In the genomic region with DNA sequence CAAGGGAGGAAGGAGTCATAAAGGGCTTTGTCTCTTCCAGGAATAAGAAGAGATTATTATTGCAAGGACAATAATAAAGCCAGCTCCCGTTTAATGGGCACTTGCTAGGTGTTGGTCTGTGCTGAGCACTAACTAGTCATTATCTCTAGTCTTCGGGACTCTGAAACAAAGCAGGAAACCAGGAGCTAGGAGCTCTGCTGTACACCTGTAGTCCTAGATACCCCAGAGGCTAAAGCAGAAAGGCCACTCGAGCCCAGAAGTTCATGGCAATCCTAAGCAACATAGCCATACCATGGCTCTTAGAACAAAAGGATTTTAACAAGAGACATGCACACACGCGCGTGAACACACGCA, we compare ENCODE assay signal across 10 mouse cellular contexts. TPM values are rescaled to one million over a fixed set of nuclear protein-coding genes. Genes with fewer than 3 reads are reported as not detected.
DNase-seq lines count a peak whose midpoint lies in the region; ATAC-seq and TF ChIP-seq lines count a peak whose summit lies in the region.
"Had no signal": no experiment of that assay in that cellular context is flagged by ENCODE, and none has a peak within 500 bp of the region (broad histone marks: within the 10 kb centered on the region; RNA-seq: fewer than 3 reads in every experiment).

No protein-coding gene starts in this region.

- 49% methylated on average over 7 of the region's 7 CpGs for WGBS in heart, embryonic 16.5 days
- WGBS in embryonic facial prominence, embryonic 13.5 days = 49% methylated on average over 7 of the region's 7 CpGs
- WGBS in intestine, embryonic 16.5 days = 41% methylated on average over 7 of the region's 7 CpGs
- WGBS in midbrain, postnatal 0 days = 57% methylated on average over 7 of the region's 7 CpGs

- H3K4me3 ChIP-seq in heart, embryonic 16.5 days (ENCODE audit: low read length) = peak overlapping the region; percentile 41
- peak overlapping the region; percentile 33 for H3K4me3 ChIP-seq in embryonic facial prominence, embryonic 13.5 days
- H3K4me3 ChIP-seq in intestine, embryonic 16.5 days (ENCODE audit: low read length) = peak overlapping the region; percentile 25
- H3K4me3 ChIP-seq in midbrain, postnatal 0 days (ENCODE audit: low read depth, low read length) = peak overlapping the region; percentile 18; the same call in 1 of the 2 replicates

- H3K4me2 ChIP-seq in heart, embryonic 16.5 days (ENCODE audit: low read depth, low read length) = peak overlapping the region; percentile 66
- H3K4me2 ChIP-seq in embryonic facial prominence, embryonic 13.5 days = peak overlapping the region; percentile 62
- peak overlapping the region; percentile 43 for H3K4me2 ChIP-seq in intestine, embryonic 16.5 days (ENCODE audit: low read depth, low read length)
- H3K4me2 ChIP-seq in midbrain, postnatal 0 days (ENCODE audit: low read depth, low read length, poor library complexity, severe bottlenecking) = peak overlapping the region; percentile 51

- no peak for ATAC-seq in heart, embryonic 16.5 days (replicated peaks; ENCODE audit: extremely low read depth, insufficient read depth, low FRiP score)
- ATAC-seq in embryonic facial prominence, embryonic 13.5 days (ENCODE audit: insufficient number of reproducible peaks, insufficient read depth, low FRiP score, low TSS enrichment, low read depth) = no peak
- ATAC-seq in intestine, embryonic 16.5 days = no peak
- no peak for ATAC-seq in midbrain, postnatal 0 days (ENCODE audit: low FRiP score)

- H3K9me3 ChIP-seq in heart, embryonic 16.5 days (replicated peaks; ENCODE audit: control insufficient read depth, low read length) = no peaks in the 10 kb centered on the region
- H3K9me3 ChIP-seq in embryonic facial prominence, embryonic 13.5 days = no peaks in the 10 kb centered on the region
- no peaks in the 10 kb centered on the region for H3K9me3 ChIP-seq in intestine, embryonic 16.5 days (ENCODE audit: control insufficient read depth, low read length)
- no peaks in the 10 kb centered on the region for H3K9me3 ChIP-seq in midbrain, postnatal 0 days (ENCODE audit: low read length)

- H3K4me1 ChIP-seq in heart, embryonic 16.5 days (ENCODE audit: control insufficient read depth, insufficient read depth, low read length) = peaks cover 5% of the 10 kb centered on the region; the same call in 1 of the 2 replicates
- H3K4me1 ChIP-seq in embryonic facial prominence, embryonic 13.5 days = peaks cover 29% of the 10 kb centered on the region
- H3K4me1 ChIP-seq in intestine, embryonic 16.5 days (ENCODE audit: control insufficient read depth, insufficient read depth, low read length) = peaks cover 32% of the 10 kb centered on the region
- H3K4me1 ChIP-seq in midbrain, postnatal 0 days (ENCODE audit: insufficient read depth, low read length) = peaks cover 4% of the 10 kb centered on the region; the same call in 1 of the 2 replicates

- H3K27ac ChIP-seq in heart, embryonic 16.5 days (ENCODE audit: low read length) = no peak overlapping the region
- peak overlapping the region; percentile 72 for H3K27ac ChIP-seq in embryonic facial prominence, embryonic 13.5 days
- H3K27ac ChIP-seq in intestine, embryonic 16.5 days (ENCODE audit: low read length) = peak overlapping the region; percentile 77
- no peak overlapping the region for H3K27ac ChIP-seq in midbrain, postnatal 0 days (ENCODE audit: low read depth, low read length)

- no peak for DNase-seq in heart, postnatal 4 days
- no peak for DNase-seq in midbrain, postnatal 0 days (ENCODE audit: low spot score)
- no peak for DNase-seq in retina, postnatal 1 day
- DNase-seq in right cerebral cortex, postnatal 36 days (ENCODE audit: low spot score in 2 of 2) = no peak
- no peak for DNase-seq in gastrocnemius, adult 8-10 months (ENCODE audit: low spot score in 2 of 2)
- DNase-seq: right cerebral cortex, adult 18-20 months had no signal

- H3K36me3 ChIP-seq in heart, embryonic 16.5 days (ENCODE audit: control insufficient read depth, insufficient read depth) = no peaks in the 10 kb centered on the region
- H3K36me3 ChIP-seq in embryonic facial prominence, embryonic 13.5 days = no peaks in the 10 kb centered on the region
- H3K36me3 ChIP-seq in intestine, embryonic 16.5 days (ENCODE audit: control insufficient read depth, insufficient read depth, low read length) = no peaks in the 10 kb centered on the region
- H3K36me3 ChIP-seq in midbrain, postnatal 0 days (ENCODE audit: insufficient read depth, low read length) = no peaks in the 10 kb centered on the region

- H3K9ac ChIP-seq in heart, embryonic 16.5 days (ENCODE audit: low read length) = peak overlapping the region; percentile 49
- peak overlapping the region; percentile 46 for H3K9ac ChIP-seq in embryonic facial prominence, embryonic 13.5 days
- peak overlapping the region; percentile 43 for H3K9ac ChIP-seq in intestine, embryonic 16.5 days (ENCODE audit: low read depth, low read length)
- H3K9ac ChIP-seq in midbrain, postnatal 0 days (replicated peaks; ENCODE audit: low read length, poor library complexity, severe bottlenecking) = no peak overlapping the region

- TF ChIP-seq CTCF in midbrain, postnatal 0 days (IDR thresholded peaks at IDR 0.05) = no peak

- no peaks in the 10 kb centered on the region for H3K27me3 ChIP-seq in heart, embryonic 16.5 days (ENCODE audit: control insufficient read depth, insufficient read depth, low read length)
- H3K27me3 ChIP-seq in embryonic facial prominence, embryonic 13.5 days = peaks cover 15% of the 10 kb centered on the region; the same call in 1 of the 2 replicates
- no peaks in the 10 kb centered on the region for H3K27me3 ChIP-seq in intestine, embryonic 16.5 days (replicated peaks; ENCODE audit: control insufficient read depth, insufficient read depth, low read length)
- H3K27me3 ChIP-seq in midbrain, postnatal 0 days (ENCODE audit: insufficient read depth, low read length) = no peaks in the 10 kb centered on the region
- H3K27me3 ChIP-seq: CH12.LX had no signal

RNA-seq across cellular contexts. Expression of a gene that starts 27.1 kb away (rescaled TPM):
- 100 and 111 TPM in 2 replicates for polyA plus RNA-seq in heart, embryonic 16.5 days (2015; fragmentation: Nextera tagmentation; extraction: Ambion mirVana)
- 10 to 100 TPM; 47.9 to 49.9 TPM for total RNA-seq in heart, postnatal 4 days (2021)
- polyA plus RNA-seq in embryonic facial prominence, embryonic 13.5 days (2015; fragmentation: Nextera tagmentation; extraction: Ambion mirVana) = 163 and 172 TPM in 2 replicates
- 108 and 111 TPM in 2 replicates for polyA plus RNA-seq in intestine, embryonic 16.5 days (2015; fragmentation: Nextera tagmentation; extraction: Ambion mirVana)
- total RNA-seq in midbrain, postnatal 0 days (2014; rRNA removed) = 47.8 and 55.4 TPM in 2 replicates
- 122 and 128 TPM in 2 replicates for polyA plus RNA-seq in midbrain, postnatal 0 days (2015; fragmentation: Nextera tagmentation; extraction: Ambion mirVana)
- total RNA-seq in gastrocnemius, adult 8-10 months (2022) = 10 to 100 TPM; 33.6 to 41.0 (median 36.9) TPM

RNA-seq across cellular contexts. Expression of a gene that starts 47.7 kb away (rescaled TPM):
- 2.1 and 2.4 TPM in 2 replicates for polyA plus RNA-seq in heart, embryonic 16.5 days (2015; fragmentation: Nextera tagmentation; extraction: Ambion mirVana)
- total RNA-seq in heart, postnatal 4 days (2021) = under 1 TPM; 0.36 to 0.95 TPM
- 7.1 and 8.7 TPM in 2 replicates for polyA plus RNA-seq in embryonic facial prominence, embryonic 13.5 days (2015; fragmentation: Nextera tagmentation; extraction: Ambion mirVana)
- 11.2 and 12.4 TPM in 2 replicates for polyA plus RNA-seq in intestine, embryonic 16.5 days (2015; fragmentation: Nextera tagmentation; extraction: Ambion mirVana)
- total RNA-seq in midbrain, postnatal 0 days (2014; rRNA removed) = 2.8 and 5.0 TPM in 2 replicates
- polyA plus RNA-seq in midbrain, postnatal 0 days (2015; fragmentation: Nextera tagmentation; extraction: Ambion mirVana) = 0.56 and 0.93 TPM in 2 replicates
- total RNA-seq in gastrocnemius, adult 8-10 months (2022) = 1 to 10 TPM in 3 of 4 experiments, under 1 TPM in 1; 0.92 to 1.7 (median 1.6) TPM

RNA-seq across cellular contexts. Expression of a gene that starts 50.1 kb away (rescaled TPM):
- 1.1 and 1.2 TPM in 2 replicates for polyA plus RNA-seq in heart, embryonic 16.5 days (2015; fragmentation: Nextera tagmentation; extraction: Ambion mirVana)
- total RNA-seq in heart, postnatal 4 days (2021) = under 1 TPM in 1 of 2 experiments, not detected in 1; 0.07 TPM
- 4.9 and 5.3 TPM in 2 replicates for polyA plus RNA-seq in embryonic facial prominence, embryonic 13.5 days (2015; fragmentation: Nextera tagmentation; extraction: Ambion mirVana)
- polyA plus RNA-seq in intestine, embryonic 16.5 days (2015; fragmentation: Nextera tagmentation; extraction: Ambion mirVana) = 0.83 and 1.2 TPM in 2 replicates
- 206 and 215 TPM in 2 replicates for total RNA-seq in midbrain, postnatal 0 days (2014; rRNA removed)
- polyA plus RNA-seq in midbrain, postnatal 0 days (2015; fragmentation: Nextera tagmentation; extraction: Ambion mirVana) = 47.3 and 57.8 TPM in 2 replicates
- total RNA-seq in gastrocnemius, adult 8-10 months (2022) = not detected

Comparison
In these comparisons a context has a peak if more than half of its experiments do, and no peak if none do; other contexts are left out.
1. H3K27ac ChIP-seq: peak in embryonic facial prominence, embryonic 13.5 days (single experiment) and intestine, embryonic 16.5 days (single experiment); none in heart, embryonic 16.5 days (single experiment) and midbrain, postnatal 0 days (single experiment).
2. Peak in every context shown above with its lines, with median percentiles within 50 percentile points of each other: H3K4me2 ChIP-seq and H3K4me3 ChIP-seq.